Mouse (Mus musculus): ENCODE measurements at regions not wholly inside any gene's neighbourhood (a gene's known extent, or its start where the extent isn't known, plus 50 kb on each side); places are given as distances from the start of the nearest gene placed in this dataset.
A peak's percentile ranks its signal among the peaks of the same experiment; 100 is the strongest.
"Not testable (repeated sequence)": the region's sequence is repeated elsewhere in the genome, so short reads cannot be mapped to it uniquely, and the experiment has no call there.

DNA sequence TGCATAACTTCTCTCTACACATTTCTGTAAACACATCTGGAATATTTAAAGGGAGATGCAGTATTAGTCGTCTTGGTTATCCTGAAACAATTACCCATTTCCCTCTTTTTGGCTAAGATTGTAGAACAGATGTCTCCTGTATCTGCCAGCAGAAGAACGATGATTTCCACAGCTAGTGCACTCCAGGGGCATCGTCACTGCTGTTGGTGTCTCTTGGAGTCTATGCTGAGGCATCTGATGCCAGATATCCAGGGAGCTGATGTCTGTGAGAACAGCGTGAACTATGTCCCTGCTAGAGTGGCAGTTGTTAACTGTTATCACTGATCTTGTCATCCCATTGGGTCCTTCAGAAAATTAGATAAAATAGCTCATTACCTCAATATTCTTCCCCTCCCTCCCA lies 536.2 kb downstream of the Trhde start:
- no peak overlapping the region for H3K4me3 ChIP-seq (ENCODE audit: low read depth, low read length)
- H3K4me2 ChIP-seq (replicated peaks; ENCODE audit: low read depth) = no peak overlapping the region
- WGBS = 63% methylated on average over 4 of the region's 4 CpGs
- no peak for TF ChIP-seq CTCF (IDR thresholded peaks at IDR 0.05; ENCODE audit: low read depth)
- H3K27me3 ChIP-seq (replicated peaks; ENCODE audit: control insufficient read depth, insufficient read depth, low read length) = no peaks in the 10 kb centered on the region
- H3K9ac ChIP-seq (ENCODE audit: low read depth, low read length) = no peak overlapping the region
- no peaks in the 10 kb centered on the region for H3K36me3 ChIP-seq (ENCODE audit: control insufficient read depth, insufficient read depth)
- no peak overlapping the region for H3K27ac ChIP-seq (ENCODE audit: low read depth, low read length)
- no peaks in the 10 kb centered on the region for H3K4me1 ChIP-seq (replicated peaks; ENCODE audit: control insufficient read depth, insufficient read depth, low read length)
- no peaks in the 10 kb centered on the region for H3K9me3 ChIP-seq (ENCODE audit: control insufficient read depth)
- ATAC-seq = no peak

- Histone ChIP-seq H3K36me3 (ENCODE audit: control insufficient read depth, insufficient read depth) (no peaks in the 10 kb centered on the region), H3K27ac (ENCODE audit: low read depth, low read length) (no peak overlapping the region), H3K4me3 (ENCODE audit: low read depth, low read length) (no peak overlapping the region), H3K9ac (ENCODE audit: low read depth, low read length) (no peak overlapping the region), H3K4me1 (replicated peaks; ENCODE audit: control insufficient read depth, insufficient read depth, low read length) (no peaks in the 10 kb centered on the region), H3K27me3 (replicated peaks; ENCODE audit: control insufficient read depth, insufficient read depth, low read length) (no peaks in the 10 kb centered on the region), H3K9me3 (ENCODE audit: control insufficient read depth) (no peaks in the 10 kb centered on the region), H3K4me2 (replicated peaks; ENCODE audit: low read depth) (no peak overlapping the region)
- 72% methylated on average over 4 of the region's 4 CpGs for WGBS
- no peak for ATAC-seq
- TF ChIP-seq CTCF (IDR thresholded peaks at IDR 0.05; ENCODE audit: low read depth) = no peak
Observed at GRCm38 (mm10) chr10:114241606-114242005, 560.5 kb downstream of the Trhde start.

DNA sequence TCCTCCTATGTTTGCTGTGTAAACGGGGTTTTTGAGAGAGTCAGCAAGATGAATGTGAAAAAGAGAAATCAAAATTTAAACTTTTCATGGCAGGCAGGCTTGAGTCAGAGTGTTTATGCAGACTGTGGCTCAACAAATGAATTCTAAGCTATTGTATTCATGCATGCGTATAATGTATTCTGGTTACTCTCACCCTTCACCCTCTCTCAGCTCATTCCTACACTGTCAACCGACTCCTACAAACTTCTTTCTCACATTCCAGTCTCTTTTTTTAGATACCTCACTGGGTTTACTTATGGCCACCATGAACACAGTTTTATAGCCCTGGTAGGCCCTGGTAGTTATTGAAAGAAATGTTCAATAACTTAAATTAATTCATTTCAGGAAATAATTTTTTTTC lies 574.5 kb downstream of the Trhde start:
- H3K4me2 ChIP-seq (replicated peaks; ENCODE audit: low read depth) = no peak overlapping the region
- H3K36me3 ChIP-seq (ENCODE audit: control insufficient read depth, insufficient read depth) = no peaks in the 10 kb centered on the region
- no peak for TF ChIP-seq CTCF (IDR thresholded peaks at IDR 0.05; ENCODE audit: low read depth)
- H3K27ac ChIP-seq (ENCODE audit: low read depth, low read length) = no peak overlapping the region
- H3K9me3 ChIP-seq (ENCODE audit: control insufficient read depth) = no peaks in the 10 kb centered on the region
- WGBS = 41% methylated on average over 3 of the region's 3 CpGs
- H3K27me3 ChIP-seq (replicated peaks; ENCODE audit: control insufficient read depth, insufficient read depth, low read length) = no peaks in the 10 kb centered on the region
- no peak overlapping the region for H3K9ac ChIP-seq (ENCODE audit: low read depth, low read length)
- H3K4me3 ChIP-seq (ENCODE audit: low read depth, low read length) = no peak overlapping the region
- no peak for ATAC-seq
- H3K4me1 ChIP-seq (replicated peaks; ENCODE audit: control insufficient read depth, insufficient read depth, low read length) = no peaks in the 10 kb centered on the region

- Histone ChIP-seq H3K9ac (ENCODE audit: low read depth, low read length) (no peak overlapping the region), H3K27me3 (replicated peaks; ENCODE audit: control insufficient read depth, insufficient read depth, low read length) (no peaks in the 10 kb centered on the region), H3K4me3 (ENCODE audit: low read depth, low read length) (no peak overlapping the region), H3K36me3 (ENCODE audit: control insufficient read depth, insufficient read depth) (no peaks in the 10 kb centered on the region), H3K4me1 (replicated peaks; ENCODE audit: control insufficient read depth, insufficient read depth, low read length) (no peaks in the 10 kb centered on the region), H3K27ac (ENCODE audit: low read depth, low read length) (no peak overlapping the region), H3K9me3 (ENCODE audit: control insufficient read depth) (no peaks in the 10 kb centered on the region), H3K4me2 (replicated peaks; ENCODE audit: low read depth) (no peak overlapping the region)
- no peak for ATAC-seq
- peak; percentile 9; the same call in 1 of the 2 replicates for TF ChIP-seq CTCF (IDR thresholded peaks at IDR 0.05; ENCODE audit: low read depth)
- WGBS = 90% methylated on average over 4 of the region's 4 CpGs
Observed at GRCm38 (mm10) chr10:114201583-114201982, 600.5 kb downstream of the Trhde start.

DNA sequence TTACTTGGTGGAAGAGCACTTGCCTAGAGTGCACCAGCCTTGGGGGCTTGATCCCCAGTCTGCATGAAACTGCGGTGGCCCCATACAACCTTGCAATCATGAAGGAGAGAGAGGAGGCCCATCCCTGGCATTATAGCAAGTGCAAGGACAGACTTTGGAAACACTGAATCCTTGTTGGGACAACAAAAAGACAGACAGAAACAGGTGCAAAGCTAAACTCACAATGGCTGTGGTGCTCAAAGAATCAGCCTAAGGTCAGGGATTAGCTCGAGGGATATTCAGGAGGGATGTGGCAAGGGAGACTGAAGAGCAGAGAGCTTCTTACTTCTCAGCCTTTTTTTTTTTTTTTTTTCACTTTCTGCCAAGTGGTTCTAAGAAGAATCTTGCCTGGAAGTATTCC lies 601.2 kb downstream of the Trhde start:
- no peak for ATAC-seq
- no peak for TF ChIP-seq CTCF (IDR thresholded peaks at IDR 0.05; ENCODE audit: low read depth)
- Histone ChIP-seq H3K4me3 (ENCODE audit: low read depth, low read length) (no peak overlapping the region), H3K9me3 (ENCODE audit: control insufficient read depth) (no peaks in the 10 kb centered on the region), H3K27ac (ENCODE audit: low read depth, low read length) (no peak overlapping the region), H3K4me2 (replicated peaks; ENCODE audit: low read depth) (no peak overlapping the region), H3K27me3 (replicated peaks; ENCODE audit: control insufficient read depth, insufficient read depth, low read length) (no peaks in the 10 kb centered on the region), H3K36me3 (ENCODE audit: control insufficient read depth, insufficient read depth) (no peaks in the 10 kb centered on the region), H3K4me1 (replicated peaks; ENCODE audit: control insufficient read depth, insufficient read depth, low read length) (no peaks in the 10 kb centered on the region), H3K9ac (ENCODE audit: low read depth, low read length) (no peak overlapping the region)
- WGBS = 67% methylated on average over 2 of the region's 2 CpGs

DNA sequence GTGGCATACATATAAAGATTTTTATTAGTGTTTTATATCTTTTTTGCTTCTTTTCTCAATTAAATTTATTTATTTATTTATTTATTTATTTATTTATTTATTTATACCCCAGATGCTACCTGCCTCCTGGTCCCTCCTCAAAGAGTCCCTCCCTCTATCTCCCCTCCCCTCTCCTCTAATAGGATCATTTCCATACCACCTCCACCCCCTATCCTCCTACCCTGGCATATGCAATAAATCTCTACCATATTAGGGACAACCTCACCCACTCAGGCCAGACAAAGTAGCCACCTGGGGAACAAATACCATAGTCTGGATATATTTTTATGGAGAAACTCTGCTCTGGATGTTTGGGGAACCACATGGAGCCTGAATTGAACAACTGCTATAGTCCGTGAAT lies 615.8 kb downstream of the Trhde start:
- Histone ChIP-seq H3K4me3 (ENCODE audit: low read depth, low read length) (no peak overlapping the region), H3K9me3 (ENCODE audit: control insufficient read depth) (no peaks in the 10 kb centered on the region), H3K36me3 (ENCODE audit: control insufficient read depth, insufficient read depth) (no peaks in the 10 kb centered on the region), H3K4me1 (replicated peaks; ENCODE audit: control insufficient read depth, insufficient read depth, low read length) (no peaks in the 10 kb centered on the region), H3K27me3 (replicated peaks; ENCODE audit: control insufficient read depth, insufficient read depth, low read length) (no peaks in the 10 kb centered on the region), H3K4me2 (replicated peaks; ENCODE audit: low read depth) (no peak overlapping the region), H3K27ac (ENCODE audit: low read depth, low read length) (no peak overlapping the region), H3K9ac (ENCODE audit: low read depth, low read length) (no peak overlapping the region)
- no peak for TF ChIP-seq CTCF (IDR thresholded peaks at IDR 0.05; ENCODE audit: low read depth)
- 92% methylated on average over 1 of the region's 1 CpGs for WGBS
- no peak for ATAC-seq

DNA sequence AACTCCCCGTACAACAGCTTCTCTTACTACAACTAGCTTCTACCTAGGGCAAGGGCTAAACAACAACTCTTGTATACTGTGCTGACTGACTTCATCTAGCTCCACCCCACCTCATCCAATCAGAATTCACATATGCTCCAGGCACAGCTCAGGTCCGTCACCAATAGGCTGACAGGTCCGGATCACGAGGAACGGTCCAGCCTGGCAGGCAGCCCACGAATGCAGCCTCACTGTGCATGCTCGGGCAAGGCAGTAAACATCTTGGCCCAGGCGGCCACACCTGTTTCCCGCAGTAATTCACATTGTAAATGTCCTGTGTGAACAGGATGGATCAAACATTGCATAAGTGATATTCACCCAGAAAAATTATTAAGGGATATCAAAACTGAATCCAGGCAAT lies 658.8 kb downstream of the Trhde start:
- ATAC-seq; H3K4me3 ChIP-seq (ENCODE audit: low read depth, low read length); H3K9ac ChIP-seq (ENCODE audit: low read depth, low read length); H3K36me3 ChIP-seq (ENCODE audit: control insufficient read depth, insufficient read depth); H3K9me3 ChIP-seq (ENCODE audit: control insufficient read depth); H3K4me2 ChIP-seq (replicated peaks; ENCODE audit: low read depth); H3K27ac ChIP-seq (ENCODE audit: low read depth, low read length); H3K27me3 ChIP-seq (replicated peaks; ENCODE audit: control insufficient read depth, insufficient read depth, low read length); H3K4me1 ChIP-seq (replicated peaks; ENCODE audit: control insufficient read depth, insufficient read depth, low read length): not testable (repeated sequence)
- 83% methylated on average over 9 of the region's 9 CpGs for WGBS

Data from intestine, postnatal 0 days (tissue).